Mouse (Mus musculus): ENCODE measurements around the gene Galk1. TPM values are rescaled to one million over a fixed set of nuclear protein-coding genes. Genes with fewer than 3 reads are reported as not detected.

Gene Galk1
- total and polyA plus RNA-seq, 3 experiments, result 253 to 326 TPM; not detected in 1

DNA sequence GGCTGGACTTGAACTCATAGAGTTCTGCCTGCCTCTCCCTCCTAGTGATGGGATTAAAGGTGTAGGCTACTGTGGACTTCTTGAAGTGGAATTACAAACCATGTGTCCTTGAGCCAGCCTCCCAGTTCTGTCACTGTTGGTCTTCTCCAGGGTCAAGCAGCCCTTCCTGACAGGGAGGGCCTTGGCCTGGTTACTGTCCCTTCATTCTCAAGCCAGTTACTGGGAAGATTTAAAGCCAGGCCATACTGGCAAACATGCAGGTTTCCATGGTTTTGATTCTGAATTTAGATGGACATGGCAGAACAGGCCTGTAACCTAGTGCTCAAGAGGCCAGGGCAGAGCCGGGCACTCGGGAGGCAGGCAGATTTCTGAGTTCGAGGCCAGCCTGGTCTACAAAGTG lies 17.3 kb downstream of the Galk1 start:
- no peak overlapping the region for H3K9ac ChIP-seq (ENCODE audit: control insufficient read depth, low read depth, low read length, poor library complexity, severe bottlenecking)
- no peaks in the 10 kb centered on the region for H3K27me3 ChIP-seq (ENCODE audit: control insufficient read depth in 1 of 2, insufficient read depth in 2 of 2, low read length in 2 of 2)

DNA sequence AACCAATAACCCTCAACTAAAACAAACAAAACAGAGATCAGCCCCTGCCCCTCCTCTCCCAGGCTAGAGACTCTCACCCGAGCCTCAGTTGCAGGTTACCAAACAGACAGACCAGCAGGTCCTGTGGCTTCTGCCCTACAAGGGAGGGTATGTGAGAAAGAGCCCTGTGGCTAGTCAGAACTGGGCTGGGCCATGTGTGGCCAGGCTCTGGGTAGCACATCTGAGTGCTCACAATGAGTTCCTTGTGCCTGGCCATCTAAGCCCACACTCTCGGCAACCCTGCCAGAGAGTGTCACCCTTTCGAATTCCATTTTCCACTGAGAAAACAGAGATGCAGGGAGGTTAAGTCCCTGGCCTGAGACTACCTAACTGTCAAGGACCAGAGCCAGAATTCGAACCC lies 20.4 kb downstream of the Galk1 start:
- H3K36me3 ChIP-seq (ENCODE audit: control insufficient read depth in 1 of 2, insufficient read depth in 2 of 2, low read length in 2 of 2), result no peaks in the 10 kb centered on the region
- H3K79me2 ChIP-seq (ENCODE audit: control insufficient read depth, insufficient read depth, low read length, poor library complexity), result no peaks in the 10 kb centered on the region
- no peak overlapping the region for H3K27ac ChIP-seq (ENCODE audit: control insufficient read depth, low read depth, low read length)
- H3K4me1 ChIP-seq (ENCODE audit: control insufficient read depth in 1 of 2, insufficient read depth in 2 of 2, low read length in 2 of 2), result no peaks in the 10 kb centered on the region; a peak in 1 of 4 replicates
- H3K4me3 ChIP-seq (ENCODE audit: control insufficient read depth in 1 of 2, insufficient read depth in 1 of 2, low read depth in 2 of 2, low read length in 2 of 2), result no peak overlapping the region
- no peak for DNase-seq (ENCODE audit: low read depth, low spot score)
- H3K27me3 ChIP-seq (ENCODE audit: control insufficient read depth in 1 of 2, insufficient read depth in 2 of 2, low read length in 2 of 2), result no peaks in the 10 kb centered on the region
- H3K9ac ChIP-seq (ENCODE audit: control insufficient read depth, low read depth, low read length, poor library complexity, severe bottlenecking), result no peak overlapping the region
- TF ChIP-seq CTCF (IDR thresholded peaks at IDR 0.05 in 2 of 3, conservative IDR thresholded peaks at IDR 0.05 in 1 of 3; ENCODE audit: control insufficient read depth in 1 of 3, insufficient read depth in 1 of 3, low read depth in 2 of 3, low read length in 3 of 3, poor library complexity in 1 of 3, severe bottlenecking in 1 of 3), result no peak
- TF ChIP-seq TAL1 (IDR thresholded peaks at IDR 0.05; ENCODE audit: low read length), result no peak
- TF ChIP-seq MAFK (IDR thresholded peaks at IDR 0.05; ENCODE audit: borderline replicate concordance, low read depth, low read length), result no peak
- TF ChIP-seq MYB (IDR thresholded peaks at IDR 0.05; ENCODE audit: low read depth, low read length), result no peak
- no peak for TF ChIP-seq UBTF (IDR thresholded peaks at IDR 0.05; ENCODE audit: borderline replicate concordance, insufficient read depth, low read depth, low read length)
- TF ChIP-seq GATA1 (IDR thresholded peaks at IDR 0.05; ENCODE audit: low read depth, low read length), result no peak
- no peak for TF ChIP-seq ZKSCAN1 (IDR thresholded peaks at IDR 0.05; ENCODE audit: low read depth, low read length)
- TF ChIP-seq MYC (IDR thresholded peaks at IDR 0.05; ENCODE audit: low read depth, low read length), result no peak
- no peaks in the 10 kb centered on the region for H3K9me3 ChIP-seq (replicated peaks; ENCODE audit: insufficient read depth, low read length)

More for the DNA sequence above, 17.3 kb downstream of the Galk1 start:
- no peak overlapping the region for H3K27ac ChIP-seq (ENCODE audit: control insufficient read depth, low read depth, low read length)
- H3K4me3 ChIP-seq (ENCODE audit: control insufficient read depth in 1 of 2, insufficient read depth in 1 of 2, low read depth in 2 of 2, low read length in 2 of 2), result no peak overlapping the region
- DNase-seq (ENCODE audit: low read depth, low spot score), result no peak
- TF ChIP-seq BHLHE40 (IDR thresholded peaks at IDR 0.05; ENCODE audit: borderline replicate concordance, low read depth, low read length) (no peak), SIN3A (IDR thresholded peaks at IDR 0.05; ENCODE audit: low read length) (no peak), MXI1 (IDR thresholded peaks at IDR 0.05; ENCODE audit: low read depth, low read length) (no peak), USF1 (IDR thresholded peaks at IDR 0.05; ENCODE audit: low read depth, low read length) (no peak), GATA1 (IDR thresholded peaks at IDR 0.05; ENCODE audit: low read depth, low read length) (no peak), KAT2A (conservative IDR thresholded peaks at IDR 0.05; ENCODE audit: low read depth, low read length) (no peak), TAL1 (IDR thresholded peaks at IDR 0.05; ENCODE audit: low read length) (no peak), NELFE (IDR thresholded peaks at IDR 0.05; ENCODE audit: low read depth, low read length) (no peak), CHD2 (IDR thresholded peaks at IDR 0.05; ENCODE audit: low read length) (no peak), MYC (IDR thresholded peaks at IDR 0.05; ENCODE audit: low read depth, low read length) (no peak), UBTF (IDR thresholded peaks at IDR 0.05; ENCODE audit: borderline replicate concordance, insufficient read depth, low read depth, low read length) (no peak)
- H3K9me3 ChIP-seq (replicated peaks; ENCODE audit: insufficient read depth, low read length), result no peaks in the 10 kb centered on the region
- peaks cover 2 to 7% of the 10 kb centered on the region in 2 experiments; a peak in 2 of 4 replicates for H3K4me1 ChIP-seq (ENCODE audit: control insufficient read depth in 1 of 2, insufficient read depth in 2 of 2, low read length in 2 of 2)
- no peaks in the 10 kb centered on the region for H3K79me2 ChIP-seq (ENCODE audit: control insufficient read depth, insufficient read depth, low read length, poor library complexity)
- peaks cover 0 to 3% of the 10 kb centered on the region in 2 experiments; a peak in 2 of 4 replicates for H3K36me3 ChIP-seq (ENCODE audit: control insufficient read depth in 1 of 2, insufficient read depth in 2 of 2, low read length in 2 of 2)
